Mouse (Mus musculus) MEL (cell line): ENCODE results near the gene Edem3. TPM values are rescaled to one million over a fixed set of nuclear protein-coding genes. Genes with fewer than 3 reads are reported as not detected.

Source experiments
- DNase-seq: peaks from one replicate; pipeline ENCODE4 v3.0.0; 2011; ENCODE audit warnings: low read depth, low spot score
- H3K27ac ChIP-seq: 2 replicates; pipeline ENCODE4 v1.5.1; 2012; ENCODE audit warnings: low read depth, mild to moderate bottlenecking, control low read depth, low read length, moderate library complexity; ENCODE audit not compliant: control insufficient read depth
- H3K27me3 ChIP-seq, 2 experiments: fragments of 150-350 bp in 1 of 2; sonication (generic) in 1 of 2; 2 replicates each; pipeline ENCODE4 v1.6.1; 2012; ENCODE audit warnings: low read length in 2 of 2, mild to moderate bottlenecking in 2 of 2, improper control_type of control experiment in 1 of 2, moderate library complexity in 1 of 2; ENCODE audit not compliant: insufficient read depth in 2 of 2, control insufficient read depth in 1 of 2
- H3K36me3 ChIP-seq, 2 experiments: 2 replicates each; pipeline ENCODE4 v1.6.1; 2012 to 2014; ENCODE audit warnings: low read length in 2 of 2, improper control_type of control experiment in 1 of 2, inconsistent platforms in 1 of 2, mild to moderate bottlenecking in 1 of 2; ENCODE audit not compliant: insufficient read depth in 2 of 2, control insufficient read depth in 1 of 2
- H3K4me1 ChIP-seq, 2 experiments: fragments of 150-350 bp in 1 of 2; sonication (generic) in 1 of 2; 2 replicates each; pipeline ENCODE4 v1.6.1; 2012; ENCODE audit warnings: low read length in 2 of 2, improper control_type of control experiment in 1 of 2, mild to moderate bottlenecking in 1 of 2; ENCODE audit not compliant: insufficient read depth in 2 of 2, control insufficient read depth in 1 of 2
- H3K4me3 ChIP-seq, 2 experiments: fragments of 150-350 bp in 1 of 2; sonication (generic) in 1 of 2; 2 replicates each; pipeline ENCODE4 v1.5.1; 2012; ENCODE audit warnings: low read depth in 2 of 2, low read length in 2 of 2, mild to moderate bottlenecking in 2 of 2, moderate library complexity in 2 of 2, control low read depth in 1 of 2, improper control_type of control experiment in 1 of 2; ENCODE audit not compliant: control insufficient read depth in 1 of 2, insufficient read depth in 1 of 2
- H3K79me2 ChIP-seq: 2 replicates; pipeline ENCODE4 v1.6.1; 2012; ENCODE audit warnings: mild to moderate bottlenecking, low read length, moderate library complexity; ENCODE audit not compliant: control insufficient read depth, poor library complexity, insufficient read depth
- H3K9ac ChIP-seq: 2 replicates; pipeline ENCODE4 v1.6.1; 2012; ENCODE audit warnings: low read depth, mild to moderate bottlenecking, control low read depth, low read length, moderate library complexity; ENCODE audit not compliant: control insufficient read depth, poor library complexity, severe bottlenecking
- H3K9me3 ChIP-seq: fragments of 150-350 bp; sonication (generic); replicated peaks from 2 replicates; pipeline ENCODE4 v1.6.1; 2012; ENCODE audit warnings: mild to moderate bottlenecking, low read length, improper control_type of control experiment, moderate library complexity; ENCODE audit not compliant: insufficient read depth
- CHD1 ChIP-seq: IDR thresholded peaks from 2 replicates; pipeline ENCODE4 v1.6.1; 2012; ENCODE audit warnings: low read depth, mild to moderate bottlenecking, inconsistent platforms, low read length, improper control_type of control experiment
- E2F4 ChIP-seq: IDR thresholded peaks from 2 replicates; pipeline ENCODE4 v1.6.1; 2011; ENCODE audit warnings: low read depth, low read length, improper control_type of control experiment, borderline replicate concordance
- EP300 ChIP-seq, 2 experiments: IDR thresholded peaks; 2 replicates each; pipeline ENCODE4 v1.6.1; 2011; ENCODE audit warnings: improper control_type of control experiment in 2 of 2, low read length in 2 of 2, low read depth in 1 of 2, mild to moderate bottlenecking in 1 of 2
- ETS1 ChIP-seq: IDR thresholded peaks from 2 replicates; pipeline ENCODE4 v1.6.1; 2012; ENCODE audit warnings: low read depth, mild to moderate bottlenecking, inconsistent platforms, low read length, improper control_type of control experiment, moderate library complexity
- GABPA ChIP-seq: IDR thresholded peaks from 2 replicates; pipeline ENCODE4 v1.6.1; 2012; ENCODE audit warnings: low read depth, mild to moderate bottlenecking, inconsistent platforms, low read length, improper control_type of control experiment, moderate library complexity
- HCFC1 ChIP-seq: IDR thresholded peaks from 2 replicates; pipeline ENCODE4 v1.6.1; 2012; ENCODE audit warnings: low read depth, mild to moderate bottlenecking, inconsistent platforms, low read length, improper control_type of control experiment, moderate library complexity
- JUND ChIP-seq: IDR thresholded peaks from 2 replicates; pipeline ENCODE4 v1.6.1; 2011; ENCODE audit warnings: low read depth, mild to moderate bottlenecking, improper control_type of control experiment, low read length
- MAFK ChIP-seq: IDR thresholded peaks from 2 replicates; pipeline ENCODE4 v1.6.1; 2011; ENCODE audit warnings: low read depth, mild to moderate bottlenecking, low read length, improper control_type of control experiment, borderline replicate concordance
- MAX ChIP-seq: IDR thresholded peaks from 2 replicates; pipeline ENCODE4 v1.6.1; 2011; ENCODE audit warnings: low read length, improper control_type of control experiment
- MAZ ChIP-seq: IDR thresholded peaks from 2 replicates; pipeline ENCODE4 v1.6.1; 2012; ENCODE audit warnings: low read depth, mild to moderate bottlenecking, inconsistent platforms, low read length, improper control_type of control experiment
- MEF2A ChIP-seq: IDR thresholded peaks from 2 replicates; pipeline ENCODE4 v1.6.1; 2014; ENCODE audit warnings: low read depth, mild to moderate bottlenecking, inconsistent platforms, low read length, improper control_type of control experiment; ENCODE audit not compliant: poor library complexity, insufficient replicate concordance, severe bottlenecking; ENCODE audit errors: extremely low read depth
- MXI1 ChIP-seq: IDR thresholded peaks from 2 replicates; pipeline ENCODE4 v1.6.1; 2011; ENCODE audit warnings: mild to moderate bottlenecking, low read depth, low read length, improper control_type of control experiment
- MYB ChIP-seq: IDR thresholded peaks from 2 replicates; pipeline ENCODE4 v1.6.1; 2011; ENCODE audit warnings: mild to moderate bottlenecking, low read depth, low read length, improper control_type of control experiment
- NRF1 ChIP-seq: IDR thresholded peaks from 2 replicates; pipeline ENCODE4 v1.6.1; 2014; ENCODE audit warnings: low read depth, mild to moderate bottlenecking, inconsistent platforms, low read length, improper control_type of control experiment, moderate library complexity; ENCODE audit not compliant: poor library complexity, insufficient read depth, severe bottlenecking
- POLR2A ChIP-seq, 2 experiments: IDR thresholded peaks; 2 replicates each; pipeline ENCODE4 v1.6.1; 2011 to 2012; ENCODE audit warnings: low read length in 2 of 2, mild to moderate bottlenecking in 2 of 2, control low read depth in 1 of 2, improper control_type of control experiment in 1 of 2, low read depth in 1 of 2, moderate library complexity in 1 of 2; ENCODE audit not compliant: control insufficient read depth in 1 of 2, insufficient read depth in 1 of 2, poor library complexity in 1 of 2
- TAL1 ChIP-seq: IDR thresholded peaks from 2 replicates; pipeline ENCODE4 v1.6.1; 2012; ENCODE audit warnings: mild to moderate bottlenecking, inconsistent platforms, low read length, moderate library complexity, mixed read lengths
- TBP ChIP-seq: IDR thresholded peaks from 2 replicates; pipeline ENCODE4 v1.8.0; 2011; ENCODE audit warnings: low read depth, low read length, improper control_type of control experiment
- TCF12 ChIP-seq: IDR thresholded peaks from 2 replicates; pipeline ENCODE4 v1.6.1; 2014; ENCODE audit warnings: low read depth, mild to moderate bottlenecking, inconsistent platforms, low read length, improper control_type of control experiment, moderate library complexity
- USF2 ChIP-seq, 2 experiments: IDR thresholded peaks; 2 replicates each; pipeline ENCODE4 v1.6.1; 2011 to 2012; ENCODE audit warnings: improper control_type of control experiment in 2 of 2, low read length in 2 of 2, borderline replicate concordance in 1 of 2, inconsistent platforms in 1 of 2, low read depth in 1 of 2, mild to moderate bottlenecking in 1 of 2; ENCODE audit not compliant: insufficient read depth in 1 of 2
- ZMIZ1 ChIP-seq: IDR thresholded peaks from 2 replicates; pipeline ENCODE4 v1.6.1; 2012; ENCODE audit warnings: low read depth, mild to moderate bottlenecking, inconsistent platforms, low read length, improper control_type of control experiment, moderate library complexity
- polyA plus RNA-seq, 2 experiments: library from polyadenylated mRNA; stranded (reverse) in 1 of 2; unstranded in 1 of 2; fragments of >175 nt in 1 of 2; fragments of >200 nt in 1 of 2; gene quantifications; 2 replicates each; pipeline versions ENCODE4 v1.2.1 to v1.2.4; 2012; ENCODE audit warnings: low replicate concordance in 2 of 2, low read depth in 1 of 2; ENCODE audit not compliant: insufficient read length in 2 of 2, insufficient read depth in 1 of 2, missing spikeins in 1 of 2
- total RNA-seq: library from RNA; depleted of rRNA; stranded (reverse); fragments of 300-350 nt; gene quantifications from 2 replicates; pipeline ENCODE4 v1.2.3, GENCODE M21; 2012

Edem3 gene
- total and polyA plus RNA-seq, 3 experiments, result 11.6 to 15.6 TPM; not detected in 1

GRCm38 (mm10) chr1:151712664-151713063, 42.5 kb upstream of the Edem3 start:
- H3K4me1 ChIP-seq, result peaks cover 0 to 2% of the 10 kb centered on the region in 2 experiments; a peak in 1 of 4 replicates
- no peaks in the 10 kb centered on the region for H3K27me3 ChIP-seq
- no peaks in the 10 kb centered on the region for H3K79me2 ChIP-seq
- H3K36me3 ChIP-seq, result peaks cover 0 to 11% of the 10 kb centered on the region in 2 experiments; a peak in 3 of 4 replicates
- no peak overlapping the region for H3K9ac ChIP-seq
- no peak overlapping the region for H3K4me3 ChIP-seq
- no peaks in the 10 kb centered on the region for H3K9me3 ChIP-seq
- H3K27ac ChIP-seq, result no peak overlapping the region
- no peak for DNase-seq
- TF ChIP-seq GABPA (no peak), TCF12 (no peak), MXI1 (no peak), MEF2A (no peak), HCFC1 (no peak), TAL1 (no peak), JUND (no peak), MAX (no peak), ZMIZ1 (no peak), ETS1 (no peak), E2F4 (no peak), TBP (no peak), USF2 (IDR thresholded peaks at IDR 0.05; ENCODE audit: borderline replicate concordance in 1 of 2, insufficient read depth in 1 of 2, low read depth in 1 of 2, low read length in 2 of 2) (no peak), EP300 (IDR thresholded peaks at IDR 0.05; ENCODE audit: low read depth in 1 of 2, low read length in 2 of 2) (no peak), POLR2A (IDR thresholded peaks at IDR 0.05; ENCODE audit: control insufficient read depth in 1 of 2, insufficient read depth in 1 of 2, low read depth in 1 of 2, low read length in 2 of 2, poor library complexity in 1 of 2) (no peak), CHD1 (no peak), NRF1 (no peak), MAFK (no peak)

- peak; percentile 34 for DNase-seq
- no peaks in the 10 kb centered on the region for H3K79me2 ChIP-seq
- H3K4me1 ChIP-seq, result peaks cover 0 to 2% of the 10 kb centered on the region in 2 experiments; a peak in 1 of 4 replicates
- H3K4me3 ChIP-seq, result no peak overlapping the region
- TF ChIP-seq MYB, result no peak
- TF ChIP-seq HCFC1, result no peak
- TF ChIP-seq MAZ, result no peak
- H3K27me3 ChIP-seq, result no peaks in the 10 kb centered on the region
- no peak overlapping the region for H3K27ac ChIP-seq
- H3K9ac ChIP-seq, result no peak overlapping the region
- H3K9me3 ChIP-seq, result no peaks in the 10 kb centered on the region
- peaks cover 0 to 11% of the 10 kb centered on the region in 2 experiments; a peak in 3 of 4 replicates for H3K36me3 ChIP-seq
Measured at GRCm38 (mm10) chr1:151713622-151714021, 41.5 kb upstream of the Edem3 start.
